Comparison of ENCODE assay signal across 16 mouse cellular contexts in genomic region chr12:90460121-90460520, GRCm38 (mm10).
DNase-seq lines count a peak whose midpoint lies in the region; ATAC-seq lines count a peak whose summit lies in the region.
"Had no signal": no experiment of that assay in that cellular context is flagged by ENCODE, and none has a peak within 500 bp of the region (broad histone marks: within the 10 kb centered on the region; RNA-seq: fewer than 3 reads in every experiment).

No protein-coding gene starts in this region.

- no peaks in the 10 kb centered on the region for H3K36me3 ChIP-seq in embryonic facial prominence, embryonic 14.5 days (ENCODE audit: control insufficient read depth, insufficient read depth, low read length)
- no peaks in the 10 kb centered on the region for H3K36me3 ChIP-seq in embryonic facial prominence, embryonic 10.5 days (replicated peaks)
- no peaks in the 10 kb centered on the region for H3K36me3 ChIP-seq in midbrain, embryonic 15.5 days (replicated peaks)
- H3K36me3 ChIP-seq: forebrain, embryonic 15.5 days; heart, embryonic 13.5 days; hindbrain, embryonic 15.5 days had no signal

- no peak overlapping the region for H3K4me3 ChIP-seq in embryonic facial prominence, embryonic 14.5 days (ENCODE audit: low read depth, low read length)
- H3K4me3 ChIP-seq in embryonic facial prominence, embryonic 10.5 days = no peak overlapping the region
- no peak overlapping the region for H3K4me3 ChIP-seq in midbrain, embryonic 15.5 days
- H3K4me3 ChIP-seq: forebrain, embryonic 15.5 days; heart, embryonic 13.5 days; hindbrain, embryonic 15.5 days had no signal

- no peak overlapping the region for H3K4me2 ChIP-seq in embryonic facial prominence, embryonic 14.5 days (ENCODE audit: low read depth, low read length)
- H3K4me2 ChIP-seq in midbrain, embryonic 15.5 days = no peak overlapping the region
- H3K4me2 ChIP-seq: forebrain, embryonic 15.5 days; heart, embryonic 13.5 days; hindbrain, embryonic 15.5 days had no signal

- WGBS in embryonic facial prominence, embryonic 14.5 days = 64% methylated on average over 2 of the region's 2 CpGs
- WGBS in embryonic facial prominence, embryonic 10.5 days = 65% methylated on average over 2 of the region's 2 CpGs
- 70% methylated on average over 2 of the region's 2 CpGs for WGBS in midbrain, embryonic 15.5 days

- H3K27me3 ChIP-seq in embryonic facial prominence, embryonic 14.5 days (replicated peaks; ENCODE audit: control insufficient read depth, insufficient read depth, low read length) = no peaks in the 10 kb centered on the region
- H3K27me3 ChIP-seq in embryonic facial prominence, embryonic 10.5 days (replicated peaks; ENCODE audit: low read depth, poor library complexity, severe bottlenecking) = no peaks in the 10 kb centered on the region
- no peaks in the 10 kb centered on the region for H3K27me3 ChIP-seq in midbrain, embryonic 15.5 days (replicated peaks)
- H3K27me3 ChIP-seq: forebrain, embryonic 15.5 days; heart, embryonic 13.5 days; hindbrain, embryonic 15.5 days; Patski had no signal

- peak; percentile 12 for DNase-seq in embryonic facial prominence, embryonic 14.5 days (ENCODE audit: low spot score)
- DNase-seq in embryonic facial prominence, embryonic 10.5 days (ENCODE audit: low spot score) = no peak
- peak; percentile 10 to 51 for DNase-seq in layer of hippocampus, adult 18-20 months (ENCODE audit: low spot score in 2 of 2)
- DNase-seq in layer of hippocampus, postnatal 36 days = no peak
- DNase-seq in 3T3-L1 (ENCODE audit: low read depth, low spot score) = peak; percentile 2
- DNase-seq in layer of hippocampus, adult 9-11 months = peak; percentile 20
- DNase-seq: adrenal gland, postnatal 14 days; gastrocnemius, postnatal 36 days; heart, adult 11 months; heart, postnatal 36 days had no signal

- H3K9me3 ChIP-seq in embryonic facial prominence, embryonic 14.5 days (ENCODE audit: control insufficient read depth, low read length) = no peaks in the 10 kb centered on the region
- H3K9me3 ChIP-seq in embryonic facial prominence, embryonic 10.5 days = no peaks in the 10 kb centered on the region
- H3K9me3 ChIP-seq in midbrain, embryonic 15.5 days = no peaks in the 10 kb centered on the region
- H3K9me3 ChIP-seq: forebrain, embryonic 15.5 days; heart, embryonic 13.5 days; hindbrain, embryonic 15.5 days had no signal

- H3K9ac ChIP-seq in embryonic facial prominence, embryonic 14.5 days (ENCODE audit: low read depth, low read length) = no peak overlapping the region
- no peak overlapping the region for H3K9ac ChIP-seq in midbrain, embryonic 15.5 days
- H3K9ac ChIP-seq: forebrain, embryonic 15.5 days; heart, embryonic 13.5 days; hindbrain, embryonic 15.5 days had no signal

- ATAC-seq in embryonic facial prominence, embryonic 14.5 days (ENCODE audit: low read depth) = no peak
- ATAC-seq in midbrain, embryonic 15.5 days (replicated peaks) = no peak
- ATAC-seq: activated CD4-positive, CD25-positive, alpha-beta regulatory T cell, adult 4 months; forebrain, embryonic 15.5 days; Patski had no signal

- H3K4me1 ChIP-seq in embryonic facial prominence, embryonic 14.5 days (ENCODE audit: control insufficient read depth, insufficient read depth, low read length) = no peaks in the 10 kb centered on the region
- H3K4me1 ChIP-seq in embryonic facial prominence, embryonic 10.5 days = no peaks in the 10 kb centered on the region
- no peaks in the 10 kb centered on the region for H3K4me1 ChIP-seq in midbrain, embryonic 15.5 days
- H3K4me1 ChIP-seq: forebrain, embryonic 15.5 days; heart, embryonic 13.5 days; hindbrain, embryonic 15.5 days had no signal

- H3K27ac ChIP-seq in embryonic facial prominence, embryonic 14.5 days (replicated peaks; ENCODE audit: low read depth, low read length) = no peak overlapping the region
- H3K27ac ChIP-seq in embryonic facial prominence, embryonic 10.5 days (replicated peaks) = no peak overlapping the region
- no peak overlapping the region for H3K27ac ChIP-seq in midbrain, embryonic 15.5 days
- H3K27ac ChIP-seq: forebrain, embryonic 15.5 days; heart, embryonic 13.5 days; hindbrain, embryonic 15.5 days had no signal

Comparison
In these comparisons a context has a peak if more than half of its experiments do, and no peak if none do; other contexts are left out.
1. DNase-seq: peak in embryonic facial prominence, embryonic 14.5 days (single experiment), layer of hippocampus, adult 18-20 months (2 of 2), 3T3-L1 (single experiment) and layer of hippocampus, adult 9-11 months (single experiment); none in embryonic facial prominence, embryonic 10.5 days (single experiment) and layer of hippocampus, postnatal 36 days (0 of 2).